Mouse (Mus musculus): ENCODE results near the gene Ints4.
A peak's percentile ranks its signal among the peaks of the same experiment; 100 is the strongest.

Gene Ints4

DNA sequence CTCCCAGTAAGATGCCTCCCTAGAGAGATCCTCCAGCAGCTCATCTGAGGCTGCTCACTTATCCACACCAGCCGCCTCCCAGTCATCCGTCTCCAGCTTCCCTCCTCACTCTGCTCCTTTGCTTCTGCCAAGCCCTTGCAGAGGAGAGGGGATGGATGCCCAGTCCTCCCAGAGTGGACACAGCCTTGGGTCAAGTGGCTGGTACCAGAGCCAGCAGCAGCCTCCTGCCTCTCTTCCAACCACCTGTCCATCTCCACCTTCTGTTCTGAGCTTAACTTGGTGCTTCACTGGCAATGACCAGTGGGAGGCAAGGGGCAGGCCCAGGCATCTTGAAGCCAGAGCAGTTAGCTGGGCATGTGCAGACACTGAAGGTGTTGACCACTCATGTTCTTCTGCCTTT lies 65.7 kb downstream of the Ints4 start:
- no peak for DNase-seq

DNA sequence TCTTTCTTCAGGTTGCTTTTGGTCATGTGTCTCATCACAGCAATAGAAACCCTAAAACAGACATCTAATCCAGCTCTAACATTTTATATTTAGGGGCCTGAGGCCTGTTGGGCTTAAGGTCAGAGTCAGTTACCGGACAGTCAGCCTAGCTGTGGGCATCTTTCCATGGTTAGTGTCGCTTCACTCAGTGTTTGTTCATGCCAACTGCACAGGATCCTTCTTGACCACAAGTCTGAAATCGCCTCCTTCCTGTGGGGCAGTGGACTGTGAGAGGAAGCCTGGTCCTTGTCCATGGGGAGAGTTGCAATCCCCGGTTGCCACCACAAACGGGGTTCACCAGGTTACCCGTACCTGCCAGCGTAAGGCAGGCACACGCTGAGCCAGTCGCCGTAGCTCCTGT lies 68.5 kb downstream of the Ints4 start:
- no peak for DNase-seq

DNA sequence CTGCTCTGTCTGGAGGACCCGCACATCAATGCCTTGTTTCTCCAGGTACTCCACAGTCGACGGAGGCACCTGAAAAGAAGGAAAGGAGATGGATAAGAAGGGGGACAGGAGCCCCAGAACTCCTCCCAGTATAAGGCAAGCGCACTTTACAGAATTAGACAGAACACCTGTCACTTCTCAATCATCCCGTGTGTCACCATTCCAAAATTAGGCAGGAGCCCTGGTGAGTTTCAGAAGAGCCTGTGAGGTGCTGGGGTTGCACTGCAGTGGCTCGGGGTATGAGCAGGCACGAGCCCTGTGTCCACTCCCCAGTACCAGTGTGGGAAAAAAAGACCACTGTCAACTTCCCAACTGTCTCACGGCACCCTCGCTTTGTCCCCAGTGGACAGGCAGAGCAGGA lies 69.9 kb downstream of the Ints4 start:
- DNase-seq = no peak

DNA sequence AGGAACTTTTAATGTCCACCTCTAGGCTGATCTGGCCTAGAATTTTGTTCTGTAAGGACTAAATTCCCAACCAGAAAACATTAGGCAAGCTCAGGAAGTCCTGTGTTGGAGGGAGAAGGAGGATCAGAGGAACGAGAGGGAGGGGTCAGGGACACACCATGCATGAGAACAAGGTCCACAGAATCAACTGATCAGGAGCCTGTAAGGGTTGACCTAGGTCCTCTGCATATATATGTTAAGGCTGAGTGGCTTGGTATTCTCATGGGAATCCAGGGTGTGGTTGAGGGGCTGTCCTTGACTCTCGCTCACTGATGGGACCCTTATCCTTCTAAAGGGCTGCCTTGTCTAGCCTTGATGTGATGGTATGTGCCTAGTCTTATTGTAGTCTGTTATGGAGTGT lies 82.8 kb downstream of the Ints4 start:
- no peak for DNase-seq

DNA sequence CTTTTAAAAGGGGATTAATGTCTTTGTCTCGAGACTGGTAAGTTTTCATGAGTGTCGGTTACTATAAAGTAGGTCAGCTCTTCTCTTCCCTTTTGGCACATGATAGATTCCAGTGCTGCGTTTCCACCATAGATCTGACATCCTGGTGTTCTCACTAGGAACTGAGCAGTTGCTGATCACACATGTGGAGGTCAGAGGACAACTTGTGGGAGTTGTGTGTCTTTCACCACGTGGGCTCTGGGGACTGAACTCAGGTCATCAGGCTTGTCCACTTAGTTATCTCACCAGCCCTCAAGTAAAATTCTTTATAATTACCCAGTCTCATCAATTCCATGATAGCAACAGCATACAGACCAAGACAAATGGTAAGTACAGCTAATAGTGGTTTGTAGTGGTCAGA lies 88.6 kb downstream of the Ints4 start:
- no peak for DNase-seq

DNA sequence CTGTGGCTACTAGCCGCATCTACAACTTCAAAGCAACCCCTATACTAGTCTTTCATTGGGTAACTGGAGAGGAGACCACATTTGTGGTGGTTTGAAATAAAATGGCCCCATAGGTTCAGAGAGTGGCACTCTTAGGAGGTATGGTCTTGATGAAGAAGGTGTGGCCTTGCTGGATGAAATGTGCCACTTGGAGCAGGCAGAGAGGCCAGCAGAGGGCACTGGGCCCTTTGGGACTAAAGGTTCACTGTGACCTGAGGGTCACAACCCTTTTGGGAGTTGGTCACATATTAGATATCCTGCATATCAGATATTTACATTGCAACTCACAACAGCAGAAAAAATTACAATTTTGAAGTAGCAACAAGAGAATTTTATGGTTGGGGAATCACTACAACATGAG lies 89.6 kb downstream of the Ints4 start:
- DNase-seq = no peak

DNA sequence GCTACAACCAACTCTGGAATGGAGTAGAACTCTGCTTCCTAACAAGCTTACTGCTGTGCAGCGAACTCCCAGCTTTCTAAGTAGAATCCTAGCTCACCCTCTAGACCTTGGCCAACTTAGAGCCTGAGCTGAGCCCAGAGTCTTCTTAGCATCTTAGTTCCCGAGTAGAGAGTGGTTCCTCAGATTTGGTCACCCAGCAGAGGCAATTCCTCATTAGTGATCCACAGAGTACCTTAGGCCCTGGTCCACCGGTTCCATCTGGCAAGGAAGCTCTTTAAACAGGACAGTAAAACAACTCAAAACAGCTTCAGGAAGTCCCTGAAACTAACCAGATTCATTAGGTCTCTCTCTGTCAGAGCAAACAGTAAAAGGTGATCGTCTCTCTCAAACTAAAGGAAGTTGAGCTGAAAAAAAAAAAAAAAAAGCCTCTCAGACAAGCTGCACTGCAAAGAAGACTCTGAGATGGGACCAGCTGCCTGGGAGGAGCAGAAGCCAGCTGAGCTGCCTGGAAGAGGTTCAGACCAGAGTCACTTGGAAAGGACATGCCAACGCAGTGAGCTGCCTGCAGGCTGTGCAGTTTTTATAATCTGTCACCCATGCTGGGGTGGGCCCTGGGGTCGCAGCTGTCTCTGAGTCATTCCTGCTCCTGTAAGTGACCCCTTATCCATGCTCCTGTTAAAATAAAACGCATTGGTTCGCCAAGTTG lies 97.8 kb downstream of the Ints4 start:
- peak; percentile 56 for DNase-seq

DNA sequence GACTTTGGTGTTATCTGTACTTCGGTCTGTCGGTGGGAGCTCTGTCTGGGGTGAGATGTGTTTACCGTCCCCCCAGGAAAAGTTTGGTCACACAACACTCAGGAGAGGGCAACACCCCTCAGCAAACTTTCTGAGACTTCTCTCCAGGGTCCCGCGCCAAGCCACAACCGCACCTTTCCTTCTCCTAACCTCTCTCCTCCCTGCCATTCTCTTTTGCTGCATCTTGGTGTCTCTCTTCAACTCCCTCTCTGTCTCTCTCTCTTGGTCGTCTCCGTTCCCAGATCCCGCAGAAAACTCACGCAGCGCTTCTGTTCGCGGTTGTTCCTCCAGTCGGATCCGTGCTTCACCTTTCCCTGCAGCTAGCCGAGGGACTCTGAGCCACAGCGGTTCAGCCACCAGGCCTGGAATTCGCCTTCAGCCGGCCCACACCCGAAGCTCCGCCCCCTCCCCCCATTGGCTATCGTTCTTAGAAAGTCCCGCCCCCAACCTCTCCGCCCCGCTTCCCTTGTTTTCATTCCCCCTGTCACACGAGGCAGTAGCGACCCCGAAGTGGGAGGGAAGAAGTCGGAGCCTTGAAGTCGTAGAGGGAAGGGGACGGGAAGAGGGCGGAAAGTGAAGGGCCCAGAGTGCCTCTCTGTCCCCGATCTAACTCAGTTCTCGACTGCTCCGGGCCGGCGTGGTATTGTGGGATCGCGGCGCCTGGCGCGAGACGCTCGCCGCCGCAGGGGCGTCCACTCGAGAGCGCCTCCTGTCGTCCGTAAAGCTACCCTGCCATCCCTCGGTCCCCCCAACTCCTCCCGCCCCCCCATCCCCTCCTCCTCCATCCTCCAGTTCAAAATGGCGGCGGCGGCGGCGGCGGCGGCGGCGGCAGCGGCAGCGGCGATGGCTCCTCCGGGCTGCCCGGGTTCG lies 98.6 kb downstream of the Ints4 start, which contains the start of the genes Aamdc and Rsf1:
Gene Aamdc (minus strand): TSS at position 431 of the 909 bp plus-strand sequence.
Gene Rsf1 (plus strand): TSS at position 823 of the 909 bp plus-strand sequence.
- peak; percentile 95 for DNase-seq

DNA sequence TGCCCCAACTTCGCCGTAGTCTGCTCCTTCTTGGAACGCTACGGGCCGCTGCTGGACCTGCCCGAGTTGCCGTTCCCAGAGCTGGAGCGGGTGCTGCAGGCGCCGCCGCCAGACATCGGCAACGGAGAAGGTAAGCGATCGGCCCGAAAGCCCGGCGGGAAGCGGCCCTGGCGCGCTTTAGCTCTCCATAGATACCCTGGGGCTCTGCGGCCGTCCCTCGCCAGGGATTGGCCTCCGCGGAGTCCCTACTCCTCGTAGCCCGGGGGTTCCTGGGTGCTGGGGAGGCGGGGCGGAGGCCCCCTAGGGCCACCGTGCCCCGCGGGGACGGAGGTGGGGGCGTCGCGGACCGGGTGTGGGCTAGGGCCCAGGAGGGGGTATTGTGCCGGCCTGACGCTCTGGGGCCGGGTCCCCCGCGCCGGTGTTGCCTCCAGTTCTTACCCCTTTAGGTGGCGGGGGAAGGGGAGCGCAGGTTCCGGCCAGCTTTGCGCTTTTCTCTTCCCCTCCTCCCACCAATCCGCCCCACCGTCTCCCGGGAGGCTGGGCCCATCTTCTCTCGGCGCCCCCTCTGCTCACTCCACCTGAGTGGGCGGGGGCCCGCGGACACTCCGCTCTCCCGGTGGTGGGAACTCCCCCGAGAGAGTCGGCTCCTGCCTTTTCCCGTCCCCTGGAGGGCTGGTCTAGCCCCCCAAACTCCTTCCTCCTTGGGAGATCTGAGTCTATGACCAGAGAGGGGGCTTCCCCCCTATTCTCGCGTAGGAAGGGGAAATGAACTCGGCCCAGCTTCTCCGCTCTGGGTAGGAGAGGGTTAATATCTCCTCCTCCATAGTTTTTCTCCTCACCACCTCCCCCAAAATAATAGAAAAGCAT lies 99.5 kb downstream of the Ints4 start:
- peak; percentile 72 for DNase-seq

DNA sequence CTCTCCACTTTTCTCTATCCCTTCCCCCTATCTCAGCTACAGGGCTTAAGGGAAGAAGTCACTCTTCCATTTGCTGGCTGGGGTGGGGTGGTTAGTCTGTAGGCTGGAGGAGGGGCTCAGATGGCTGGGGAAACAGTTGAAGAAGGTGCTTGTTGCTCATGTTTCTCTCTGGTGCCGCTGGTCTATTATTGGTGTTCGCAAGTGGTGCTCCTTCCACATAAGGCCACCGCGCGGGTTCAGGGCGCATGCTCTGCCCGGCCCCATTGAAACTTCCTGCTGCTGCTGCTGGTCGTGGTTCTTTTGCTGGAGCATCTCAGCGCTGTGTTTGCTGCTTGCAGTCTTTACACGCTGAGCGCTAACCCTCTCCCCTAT lies 100.1 kb downstream of the Ints4 start:
- DNase-seq = peak; percentile 88

DNA sequence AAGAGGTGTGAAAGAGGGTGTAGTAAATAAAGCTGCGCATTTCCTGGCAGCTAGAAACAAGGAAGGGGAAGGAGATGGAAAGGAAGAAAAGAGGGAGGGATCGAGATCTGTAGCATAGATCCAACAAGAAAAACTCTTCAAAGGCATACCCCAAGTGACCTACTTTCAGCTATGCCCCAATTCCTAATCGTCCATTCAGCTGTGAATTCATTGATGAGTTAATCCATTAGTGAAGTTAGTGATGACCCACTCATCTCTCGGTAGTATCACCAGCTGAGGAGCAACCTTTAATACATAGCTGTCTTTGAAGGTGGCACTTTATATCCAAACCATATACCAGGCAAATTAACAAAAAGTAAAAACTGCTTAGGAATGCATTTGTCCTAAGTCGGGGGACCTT lies 107.8 kb downstream of the Ints4 start:
- no peak for DNase-seq

DNA sequence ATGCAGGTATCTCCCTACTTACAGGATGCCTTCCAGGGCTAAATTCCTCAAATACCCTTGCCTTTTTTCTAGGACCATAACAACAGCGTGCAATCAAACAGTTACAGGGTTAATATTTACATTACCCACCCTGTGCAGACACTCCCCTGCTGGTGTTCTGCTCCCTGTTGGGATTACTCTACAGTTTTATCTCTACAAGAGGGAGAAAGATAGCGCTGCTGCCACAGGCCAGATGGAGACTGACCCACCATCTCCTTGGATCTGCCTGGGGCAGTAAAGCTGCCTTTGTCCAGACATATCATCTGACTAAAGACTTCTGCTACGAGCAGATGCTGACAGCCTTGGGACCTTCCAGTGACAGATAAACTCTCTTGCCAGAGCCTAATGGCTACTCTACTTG lies 109.7 kb downstream of the Ints4 start:
- no peak for DNase-seq
